Mouse (Mus musculus): Measurements from ENCODE around the gene Scml4.

- TF ChIP-seq MYOD1 (IDR thresholded peaks at IDR 0.05; ENCODE audit: control insufficient read depth, insufficient read length, low read depth) (no peak), MAX (IDR thresholded peaks at IDR 0.05) (no peak), CEBPB (IDR thresholded peaks at IDR 0.05; ENCODE audit: low read depth) (no peak)
These were observed 130.8 kb downstream of the Scml4 start for GRCm38 (mm10) chr10:42991018-42991417.

Measured in C2C12 (cell line).